Comparison of ENCODE assay signal across 12 mouse cellular contexts in the genomic region with DNA sequence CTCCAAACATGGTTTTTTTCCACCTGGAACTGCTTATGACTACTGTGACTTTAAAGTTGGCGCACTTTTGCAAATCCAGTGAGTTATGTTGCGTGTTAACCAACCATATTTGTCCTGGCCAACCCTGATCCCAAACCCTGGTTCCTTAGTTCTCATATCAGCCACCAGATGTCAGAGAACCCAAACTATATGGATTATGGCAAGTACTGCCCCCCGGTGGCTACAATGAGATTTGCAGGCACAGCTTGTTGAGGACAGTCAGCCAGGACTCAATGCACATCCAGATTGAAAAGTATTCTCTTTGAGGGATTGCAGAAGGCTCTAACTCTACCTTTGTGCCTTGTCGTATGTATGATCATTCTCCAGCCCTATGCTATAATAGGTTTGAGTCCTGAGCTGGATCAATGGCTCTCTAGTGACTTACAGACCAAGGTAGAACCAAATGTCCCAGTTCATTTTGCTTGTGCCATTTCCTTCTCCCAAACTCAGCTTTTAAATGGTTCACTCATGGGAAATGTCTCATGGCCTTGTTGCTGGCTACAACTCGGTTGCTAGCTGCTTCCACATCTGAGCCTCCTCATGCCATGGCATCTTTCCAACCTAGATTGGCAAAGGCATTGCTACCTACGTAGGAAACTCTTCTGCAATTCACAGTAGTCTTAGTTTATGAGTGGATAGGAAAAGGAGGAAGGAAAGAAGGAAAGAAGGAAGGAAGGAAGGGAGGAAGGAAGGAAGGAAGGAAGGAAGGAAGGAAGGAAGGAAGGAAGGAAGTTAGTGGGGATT.
DNase-seq lines count a peak whose midpoint lies in the region; ATAC-seq and TF ChIP-seq lines count a peak whose summit lies in the region.
"Had no signal": no experiment of that assay in that cellular context is flagged by ENCODE, and none has a peak within 500 bp of the region (broad histone marks: within the 10 kb centered on the region; RNA-seq: fewer than 3 reads in every experiment).

No protein-coding gene starts in this region.

- H3K27me3 ChIP-seq in forebrain, embryonic 15.5 days = no peaks in the 10 kb centered on the region
- H3K27me3 ChIP-seq in forebrain, embryonic 16.5 days (replicated peaks; ENCODE audit: control insufficient read depth, insufficient read depth, low read length) = no peaks in the 10 kb centered on the region
- H3K27me3 ChIP-seq in liver, postnatal 0 days (ENCODE audit: insufficient read depth, low read length) = no peaks in the 10 kb centered on the region
- H3K27me3 ChIP-seq in liver, embryonic 12.5 days (replicated peaks) = no peaks in the 10 kb centered on the region
- H3K27me3 ChIP-seq in Patski = no peaks in the 10 kb centered on the region
- H3K27me3 ChIP-seq: limb, embryonic 15.5 days had no signal

- H3K27ac ChIP-seq in forebrain, embryonic 15.5 days (replicated peaks) = peak overlapping the region; percentile 59; the same call in 1 of the 2 replicates
- H3K27ac ChIP-seq in forebrain, embryonic 16.5 days (ENCODE audit: low read length) = no peak overlapping the region
- no peak overlapping the region for H3K27ac ChIP-seq in liver, postnatal 0 days (ENCODE audit: low read depth)
- H3K27ac ChIP-seq in liver, embryonic 12.5 days = no peak overlapping the region
- H3K27ac ChIP-seq: intestine, embryonic 15.5 days; limb, embryonic 15.5 days had no signal

- H3K9me3 ChIP-seq in forebrain, embryonic 15.5 days = no peaks in the 10 kb centered on the region
- no peaks in the 10 kb centered on the region for H3K9me3 ChIP-seq in forebrain, embryonic 16.5 days (ENCODE audit: control insufficient read depth, low read length)
- H3K9me3 ChIP-seq in liver, postnatal 0 days (ENCODE audit: low read length) = no peaks in the 10 kb centered on the region
- H3K9me3 ChIP-seq in liver, embryonic 12.5 days (replicated peaks) = no peaks in the 10 kb centered on the region
- H3K9me3 ChIP-seq: limb, embryonic 15.5 days had no signal

- TF ChIP-seq EP300 in liver, postnatal 0 days (IDR thresholded peaks at IDR 0.05; ENCODE audit: low read depth) = no peak

- no peak overlapping the region for H3K4me2 ChIP-seq in forebrain, embryonic 15.5 days (replicated peaks)
- H3K4me2 ChIP-seq in forebrain, embryonic 16.5 days (ENCODE audit: low read length) = no peak overlapping the region
- no peak overlapping the region for H3K4me2 ChIP-seq in liver, postnatal 0 days (ENCODE audit: low read depth, low read length)
- H3K4me2 ChIP-seq in liver, embryonic 12.5 days = no peak overlapping the region
- H3K4me2 ChIP-seq: intestine, embryonic 15.5 days; limb, embryonic 15.5 days had no signal

- DNase-seq in liver, postnatal 0 days = no peak
- no peak for DNase-seq in Patski (ENCODE audit: low read depth, low spot score)
- peak; percentile 22 for DNase-seq in thymus, postnatal 0 days (ENCODE audit: low spot score)
- DNase-seq in cerebellum, adult 9-11 months = no peak
- DNase-seq: gastrocnemius, postnatal 10 days; right cerebral cortex, postnatal 25 days had no signal

- no peak overlapping the region for H3K4me3 ChIP-seq in forebrain, embryonic 15.5 days
- no peak overlapping the region for H3K4me3 ChIP-seq in forebrain, embryonic 16.5 days (replicated peaks; ENCODE audit: low read length)
- no peak overlapping the region for H3K4me3 ChIP-seq in liver, postnatal 0 days (ENCODE audit: low read depth, low read length)
- H3K4me3 ChIP-seq in liver, embryonic 12.5 days = no peak overlapping the region
- H3K4me3 ChIP-seq: intestine, embryonic 15.5 days; limb, embryonic 15.5 days had no signal

- in situ Hi-C loops in Patski (cut with MboI; ENCODE audit: low pct_unique_long_range_greater_than_20kb) = no loop called here

- CTCF ChIA-PET in Patski (lab: Charles Lee) = no interaction called here

- peaks cover 42% of the 10 kb centered on the region for H3K4me1 ChIP-seq in forebrain, embryonic 15.5 days
- H3K4me1 ChIP-seq in forebrain, embryonic 16.5 days (replicated peaks; ENCODE audit: control insufficient read depth, insufficient read depth, low read length) = peaks cover 33% of the 10 kb centered on the region
- H3K4me1 ChIP-seq in liver, postnatal 0 days (ENCODE audit: insufficient read depth) = 0 out of 2 replicates have a peak, but pooled peaks cover 4% of the 10 kb centered on the region
- peaks cover 19% of the 10 kb centered on the region for H3K4me1 ChIP-seq in liver, embryonic 12.5 days

- peak; percentile 51 for TF ChIP-seq CTCF in liver, postnatal 0 days (IDR thresholded peaks at IDR 0.05; ENCODE audit: low read depth)
- peak; percentile 81 for TF ChIP-seq CTCF in Patski (IDR thresholded peaks at IDR 0.05)

- ATAC-seq in forebrain, embryonic 15.5 days (replicated peaks) = no peak
- ATAC-seq in forebrain, embryonic 16.5 days = no peak
- ATAC-seq in liver, postnatal 0 days = no peak
- no peak for ATAC-seq in liver, embryonic 12.5 days
- ATAC-seq in Patski = no peak
- no peak for ATAC-seq in granulocyte monocyte progenitor cell, adult 5-6 weeks (replicated peaks; ENCODE audit: poor library complexity, severe bottlenecking)
- ATAC-seq: intestine, embryonic 15.5 days had no signal

- 64% methylated on average over 6 of the region's 6 CpGs for WGBS in forebrain, embryonic 15.5 days
- 64% methylated on average over 6 of the region's 6 CpGs for WGBS in forebrain, embryonic 16.5 days
- 62% methylated on average over 6 of the region's 6 CpGs for WGBS in liver, postnatal 0 days (ENCODE audit: insufficient replicate concordance)
- WGBS in liver, embryonic 12.5 days (ENCODE audit: insufficient replicate concordance) = 66% methylated on average over 6 of the region's 6 CpGs

- no peak overlapping the region for H3K9ac ChIP-seq in forebrain, embryonic 15.5 days (replicated peaks)
- H3K9ac ChIP-seq in forebrain, embryonic 16.5 days (replicated peaks; ENCODE audit: low read depth, low read length) = no peak overlapping the region
- H3K9ac ChIP-seq in liver, postnatal 0 days (replicated peaks) = no peak overlapping the region
- no peak overlapping the region for H3K9ac ChIP-seq in liver, embryonic 12.5 days
- H3K9ac ChIP-seq: intestine, embryonic 15.5 days; limb, embryonic 15.5 days had no signal

- POLR2A ChIA-PET in Patski (lab: Charles Lee) = no interaction called here

- H3K36me3 ChIP-seq in forebrain, embryonic 15.5 days = no peaks in the 10 kb centered on the region
- no peaks in the 10 kb centered on the region for H3K36me3 ChIP-seq in forebrain, embryonic 16.5 days (ENCODE audit: control insufficient read depth, insufficient read depth)
- no peaks in the 10 kb centered on the region for H3K36me3 ChIP-seq in liver, postnatal 0 days (replicated peaks; ENCODE audit: insufficient read depth, low read length)
- H3K36me3 ChIP-seq in liver, embryonic 12.5 days = no peaks in the 10 kb centered on the region
- H3K36me3 ChIP-seq: intestine, embryonic 15.5 days; limb, embryonic 15.5 days had no signal
